Mouse (Mus musculus) intestine, embryonic 15.5 days (tissue): ENCODE results near the gene Man1c1. TPM values are rescaled to one million over a fixed set of nuclear protein-coding genes. Genes with fewer than 3 reads are reported as not detected.

Experiments
- ATAC-seq: fragments of 200-750 bp; cut with Nextera tagmentation; 2 replicates; pipeline ENCODE4 v1.8.0; 2017; ENCODE audit warnings: moderate TSS enrichment, moderate library complexity
- H3K27ac ChIP-seq: fragments of 300-500 bp; sonication (generic); 2 replicates; pipeline ENCODE4 v1.5.1; 2015; ENCODE audit warnings: mild to moderate bottlenecking, inconsistent platforms
- H3K27me3 ChIP-seq: fragments of 300-500 bp; sonication (generic); replicated peaks from 2 replicates; pipeline ENCODE4 v1.6.1; 2015; ENCODE audit warnings: inconsistent platforms
- H3K36me3 ChIP-seq: fragments of 300-500 bp; sonication (generic); 2 replicates; pipeline ENCODE4 v1.6.1; 2015; ENCODE audit warnings: inconsistent platforms
- H3K4me1 ChIP-seq: fragments of 300-500 bp; sonication (generic); replicated peaks from 2 replicates; pipeline ENCODE4 v1.6.1; 2015; ENCODE audit warnings: inconsistent platforms
- H3K4me2 ChIP-seq: fragments of 300-500 bp; sonication (generic); replicated peaks from 2 replicates; pipeline ENCODE4 v1.6.1; 2015; ENCODE audit warnings: mild to moderate bottlenecking, inconsistent platforms
- H3K4me3 ChIP-seq: fragments of 300-500 bp; sonication (generic); replicated peaks from 2 replicates; pipeline ENCODE4 v1.5.1; 2015; ENCODE audit warnings: inconsistent platforms
- H3K9ac ChIP-seq: fragments of 300-500 bp; sonication (generic); 2 replicates; pipeline ENCODE4 v1.6.1; 2015; ENCODE audit warnings: inconsistent platforms
- H3K9me3 ChIP-seq: fragments of 300-500 bp; sonication (generic); 2 replicates; pipeline ENCODE4 v1.6.1; 2016; ENCODE audit warnings: inconsistent platforms
- WGBS: fragments of 180-500 bp; shearing (Covaris S2); methylation state at CpG from one replicate; pipeline ENCODE4 v1.1.7; 2015; 5-methylcytosine and 5-hydroxymethylcytosine counted together
- polyA plus RNA-seq: library from polyadenylated mRNA; unstranded; fragments of >200 nt; fragmentation: Nextera tagmentation; extraction: Ambion mirVana; gene quantifications from 2 replicates; pipeline ENCODE4 v1.2.1, GENCODE M21; 2015

Gene Man1c1
- polyA plus RNA-seq, 1 experiment from 2014 or later, result 3.0 TPM

DNA sequence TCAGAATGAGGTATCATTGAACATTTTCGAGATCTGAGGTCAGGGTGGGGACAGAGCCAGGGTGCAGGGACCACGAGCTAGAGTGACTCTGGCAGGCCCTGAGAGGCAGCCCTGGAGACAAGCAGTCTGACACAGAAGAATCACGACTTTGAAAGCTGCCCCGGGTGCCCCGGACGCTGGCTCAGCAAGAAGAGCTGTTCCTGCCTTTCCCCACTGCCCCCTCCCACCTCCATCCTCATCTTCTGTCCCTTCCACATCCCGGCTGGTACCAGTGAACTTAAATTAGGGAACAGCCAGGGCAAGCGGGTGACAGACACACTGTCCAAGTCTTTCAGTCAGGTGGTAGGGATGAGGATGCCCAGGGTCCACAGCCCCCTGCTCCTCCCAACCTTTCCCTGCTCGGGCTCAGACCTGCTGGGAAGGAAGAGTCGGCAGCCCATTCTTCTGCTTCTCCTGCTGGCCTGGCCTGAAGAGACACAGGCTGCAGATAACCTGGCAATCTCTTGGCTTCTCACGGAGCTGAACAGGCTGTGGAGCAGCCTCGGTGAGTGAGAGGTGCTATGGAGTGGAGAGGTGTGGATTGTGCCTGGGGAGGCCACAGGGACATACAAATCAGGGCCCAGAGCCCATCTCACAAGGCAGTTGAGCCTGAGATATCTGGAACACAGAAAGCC, 35.6 kb downstream of the Man1c1 start:
- ATAC-seq, result no peak
- Histone ChIP-seq H3K4me3 (no peak overlapping the region), H3K27ac (no peak overlapping the region), H3K27me3 (no peaks in the 10 kb centered on the region), H3K9ac (no peak overlapping the region), H3K9me3 (no peaks in the 10 kb centered on the region), H3K4me1 (0 out of 2 replicates have a peak, but pooled peaks cover 2% of the 10 kb centered on the region), H3K4me2 (no peak overlapping the region), H3K36me3 (no peaks in the 10 kb centered on the region)
- 62% methylated on average over 12 of the region's 12 CpGs for WGBS

DNA sequence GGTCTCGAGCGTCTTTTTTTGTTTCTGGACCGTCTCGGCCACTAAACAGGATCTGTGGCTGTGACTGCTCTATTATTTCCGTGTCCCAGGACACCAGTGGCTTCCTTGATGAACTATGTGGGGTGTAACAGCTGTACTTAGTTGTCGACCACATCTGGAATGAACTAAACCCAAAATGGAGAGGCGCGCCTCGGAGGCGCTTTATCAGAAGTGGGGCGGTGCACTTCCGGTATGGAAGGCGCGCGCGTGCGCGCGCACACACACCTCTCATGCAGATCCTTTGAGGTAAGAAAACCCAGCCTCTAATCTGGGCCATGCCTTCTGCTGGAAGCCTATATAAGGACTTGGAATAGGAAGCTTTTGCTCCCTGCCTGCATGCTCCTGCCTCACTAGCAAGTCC, 37.7 kb downstream of the Man1c1 start:
- 90% methylated on average over 19 of the region's 19 CpGs for WGBS

GRCm38 (mm10) chr4:134663052-134663451, 41.0 kb downstream of the Man1c1 start:
- Histone ChIP-seq H3K9ac (0 out of 2 replicates have a peak overlapping the region, but pooled peaks have one; percentile 5), H3K27me3 (no peaks in the 10 kb centered on the region; the same call in 1 of the 2 replicates), H3K4me1 (peaks cover 17% of the 10 kb centered on the region; the same call in 1 of the 2 replicates), H3K9me3 (no peaks in the 10 kb centered on the region), H3K4me3 (no peak overlapping the region), H3K4me2 (no peak overlapping the region), H3K36me3 (no peaks in the 10 kb centered on the region), H3K27ac (no peak overlapping the region)
- WGBS, result 33% methylated on average over 10 of the region's 10 CpGs
- peak; percentile 51; the same call in 1 of the 2 replicates for ATAC-seq

More for the DNA sequence above, 37.7 kb downstream of the Man1c1 start:
- H3K9ac ChIP-seq, result no peak overlapping the region
- no peaks in the 10 kb centered on the region for H3K27me3 ChIP-seq
- H3K9me3 ChIP-seq, result no peaks in the 10 kb centered on the region
- no peak overlapping the region for H3K27ac ChIP-seq
- H3K36me3 ChIP-seq, result no peaks in the 10 kb centered on the region
- no peak for ATAC-seq
- no peak overlapping the region for H3K4me2 ChIP-seq
- H3K4me3 ChIP-seq, result no peak overlapping the region
- H3K4me1 ChIP-seq, result no peaks in the 10 kb centered on the region

DNA sequence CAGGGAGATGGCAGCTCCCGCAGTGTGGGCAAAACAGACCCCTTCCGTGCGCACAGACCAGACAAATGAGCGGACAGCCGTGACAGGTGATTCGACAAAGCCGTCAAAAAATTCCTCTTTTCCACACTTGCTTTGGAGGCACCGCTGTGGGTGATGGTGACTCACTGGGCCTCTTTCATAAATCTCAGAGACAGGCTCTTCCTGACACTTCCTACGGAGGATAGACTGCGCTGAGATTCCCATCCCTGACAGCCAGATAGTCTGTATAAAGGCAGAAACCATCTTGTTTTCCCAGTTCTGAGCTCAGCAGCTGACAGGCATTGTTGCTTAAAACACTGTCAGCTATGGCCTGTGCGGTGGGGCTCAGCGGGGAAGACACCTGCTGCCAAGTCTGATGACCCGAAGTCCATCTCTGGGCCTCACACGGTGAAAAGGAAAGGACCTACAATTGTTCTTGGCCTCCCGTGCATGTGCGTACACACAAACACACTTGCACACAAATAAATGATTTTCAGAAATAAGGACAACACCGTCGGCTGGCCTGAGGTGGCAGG, 43.4 kb downstream of the Man1c1 start:
- no peak for ATAC-seq
- H3K9me3 ChIP-seq, result no peaks in the 10 kb centered on the region
- peak overlapping the region; percentile 52; the same call in 1 of the 2 replicates for H3K4me2 ChIP-seq
- H3K4me1 ChIP-seq, result peaks cover 17% of the 10 kb centered on the region; the same call in 1 of the 2 replicates
- no peak overlapping the region for H3K27ac ChIP-seq
- H3K36me3 ChIP-seq, result no peaks in the 10 kb centered on the region
- H3K4me3 ChIP-seq, result no peak overlapping the region
- no peaks in the 10 kb centered on the region; the same call in 1 of the 2 replicates for H3K27me3 ChIP-seq
- no peak overlapping the region for H3K9ac ChIP-seq
- WGBS, result 57% methylated on average over 18 of the region's 18 CpGs

GRCm38 (mm10) chr4:134659354-134660301, 44.5 kb downstream of the Man1c1 start:
- Histone ChIP-seq H3K4me3 (no peak overlapping the region), H3K9ac (no peak overlapping the region)

DNA sequence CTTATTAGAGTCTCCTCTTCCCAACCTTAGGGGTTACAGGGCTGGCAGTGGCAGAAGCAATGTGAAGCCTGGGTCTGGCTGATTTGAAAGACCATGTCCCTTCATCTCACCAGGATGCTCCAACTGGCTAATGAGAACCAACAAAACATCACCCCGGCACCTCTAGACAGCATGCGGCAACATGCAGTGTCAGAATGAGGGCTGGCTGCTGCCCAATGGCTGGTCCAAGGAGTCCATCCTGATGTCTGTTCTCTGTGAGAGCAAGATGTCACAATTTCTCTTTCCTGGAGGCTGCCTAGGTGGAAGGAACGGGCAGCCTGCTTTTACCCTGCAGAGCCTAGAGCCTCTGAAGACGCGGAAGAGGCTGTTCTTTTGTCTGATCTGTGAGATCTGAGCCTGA, 46.6 kb downstream of the Man1c1 start:
- ATAC-seq, result no peak
- peaks cover 17% of the 10 kb centered on the region; the same call in 1 of the 2 replicates for H3K4me1 ChIP-seq
- H3K27me3 ChIP-seq, result no peaks in the 10 kb centered on the region; the same call in 1 of the 2 replicates
- H3K4me3 ChIP-seq, result no peak overlapping the region
- H3K9ac ChIP-seq, result no peak overlapping the region
- no peak overlapping the region for H3K4me2 ChIP-seq
- H3K36me3 ChIP-seq, result no peaks in the 10 kb centered on the region
- no peaks in the 10 kb centered on the region for H3K9me3 ChIP-seq
- 79% methylated on average over 5 of the region's 5 CpGs for WGBS
- no peak overlapping the region for H3K27ac ChIP-seq

More at GRCm38 (mm10) chr4:134659354-134660301, 44.5 kb downstream of the Man1c1 start:
- no peak overlapping the region for H3K27ac ChIP-seq
- H3K4me1 ChIP-seq, result peaks cover 17% of the 10 kb centered on the region; the same call in 1 of the 2 replicates
- no peaks in the 10 kb centered on the region for H3K9me3 ChIP-seq
- H3K27me3 ChIP-seq, result no peaks in the 10 kb centered on the region; the same call in 1 of the 2 replicates
- no peak for ATAC-seq
- WGBS, result 21% methylated on average over 27 of the region's 27 CpGs
- H3K4me2 ChIP-seq, result peak overlapping the region; percentile 52
- no peaks in the 10 kb centered on the region for H3K36me3 ChIP-seq

DNA sequence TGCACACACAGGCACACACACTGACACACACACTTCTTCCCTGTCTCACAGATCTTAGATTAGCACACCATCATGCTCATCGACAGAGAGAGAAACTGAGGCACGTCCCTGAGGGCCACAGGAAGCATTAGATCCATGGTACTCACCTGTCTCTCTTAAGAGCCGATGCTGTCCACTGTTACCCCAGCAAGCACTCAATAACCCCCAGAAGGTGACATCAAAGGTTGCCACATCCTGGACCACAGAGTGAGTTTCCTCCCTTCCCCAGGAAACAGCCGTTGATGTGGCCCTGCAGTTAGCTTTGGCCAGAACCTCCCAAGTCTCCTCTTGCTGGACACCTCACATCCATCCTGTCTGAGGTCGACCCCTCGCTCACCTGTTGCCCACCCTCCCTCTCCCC, 49.7 kb downstream of the Man1c1 start:
- Histone ChIP-seq H3K9me3 (no peaks in the 10 kb centered on the region), H3K4me2 (no peak overlapping the region), H3K36me3 (no peaks in the 10 kb centered on the region), H3K9ac (no peak overlapping the region), H3K27me3 (no peaks in the 10 kb centered on the region), H3K4me3 (no peak overlapping the region), H3K27ac (no peak overlapping the region), H3K4me1 (peaks cover 2% of the 10 kb centered on the region; the same call in 1 of the 2 replicates)
- no peak for ATAC-seq
- WGBS, result 73% methylated on average over 6 of the region's 6 CpGs

DNA sequence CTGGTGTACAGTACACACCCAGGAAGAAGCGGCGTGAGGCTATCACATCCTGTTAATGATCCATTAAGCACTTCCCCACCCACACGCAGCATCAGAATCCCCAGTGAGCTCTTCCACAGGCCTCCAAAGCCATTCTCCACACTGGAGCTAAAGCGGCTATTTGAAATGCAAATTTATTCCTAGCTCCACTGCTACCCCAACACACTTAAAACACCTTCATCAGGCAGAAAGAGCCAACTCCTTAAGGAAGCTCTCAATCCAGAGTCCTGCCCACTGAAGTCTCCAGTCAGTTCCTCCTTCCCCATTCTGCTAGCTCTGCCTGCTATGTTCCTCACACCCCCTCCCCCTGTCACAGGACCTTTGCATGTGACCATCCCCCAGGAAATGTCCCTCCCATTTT, 51.4 kb downstream of the Man1c1 start:
- no peak for ATAC-seq
- no peak overlapping the region for H3K9ac ChIP-seq

GRCm38 (mm10) chr4:134652151-134652550, 51.9 kb downstream of the Man1c1 start:
- no peak for ATAC-seq

More for the DNA sequence above, 51.4 kb downstream of the Man1c1 start:
- Histone ChIP-seq H3K4me3 (no peak overlapping the region), H3K4me1 (no peaks in the 10 kb centered on the region), H3K9me3 (no peaks in the 10 kb centered on the region), H3K36me3 (no peaks in the 10 kb centered on the region), H3K27ac (no peak overlapping the region), H3K4me2 (no peak overlapping the region), H3K27me3 (no peaks in the 10 kb centered on the region)
- WGBS, result 81% methylated on average over 4 of the region's 4 CpGs

DNA sequence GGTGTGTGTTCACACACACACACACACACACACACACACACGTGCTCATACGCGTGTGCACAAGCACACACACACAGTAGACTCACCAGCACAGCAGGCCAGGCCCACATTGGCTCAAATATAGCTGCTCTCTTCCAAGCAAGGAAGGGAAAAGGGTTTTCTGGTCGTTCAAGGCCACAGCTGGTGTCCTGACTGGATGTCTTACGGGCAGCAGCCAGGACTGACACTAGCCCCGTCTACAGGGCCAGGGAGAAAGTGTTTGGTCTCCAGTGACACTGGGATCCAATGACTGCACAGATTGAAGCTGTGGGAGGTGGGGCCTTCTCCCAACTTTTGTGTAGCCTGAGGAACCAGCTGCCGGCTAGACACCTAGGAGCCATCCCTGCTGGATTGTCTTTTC, 52.7 kb downstream of the Man1c1 start:
- Histone ChIP-seq H3K4me2 (no peak overlapping the region), H3K9me3 (no peaks in the 10 kb centered on the region), H3K4me3 (no peak overlapping the region), H3K27me3 (no peaks in the 10 kb centered on the region), H3K36me3 (no peaks in the 10 kb centered on the region), H3K27ac (no peak overlapping the region), H3K9ac (no peak overlapping the region), H3K4me1 (no peaks in the 10 kb centered on the region)
- 71% methylated on average over 7 of the region's 7 CpGs for WGBS
- ATAC-seq, result no peak

More at GRCm38 (mm10) chr4:134652151-134652550, 51.9 kb downstream of the Man1c1 start:
- Histone ChIP-seq H3K27ac (no peak overlapping the region), H3K4me2 (no peak overlapping the region), H3K9ac (no peak overlapping the region), H3K36me3 (no peaks in the 10 kb centered on the region), H3K4me1 (no peaks in the 10 kb centered on the region), H3K4me3 (no peak overlapping the region), H3K27me3 (no peaks in the 10 kb centered on the region), H3K9me3 (no peaks in the 10 kb centered on the region)
- WGBS, result 50% methylated on average over 2 of the region's 2 CpGs

- Histone ChIP-seq H3K4me3 (no peak overlapping the region), H3K4me2 (no peak overlapping the region)
- WGBS, result 85% methylated on average over 21 of the region's 21 CpGs
Measured at GRCm38 (mm10) chr4:134645042-134645948, 58.8 kb downstream of the Man1c1 start.

More at GRCm38 (mm10) chr4:134645042-134645948, 58.8 kb downstream of the Man1c1 start:
- no peak overlapping the region for H3K9ac ChIP-seq
- 0 out of 2 replicates have a peak, but pooled peaks cover 4% of the 10 kb centered on the region for H3K4me1 ChIP-seq
- no peaks in the 10 kb centered on the region for H3K9me3 ChIP-seq
- H3K27ac ChIP-seq, result no peak overlapping the region
- no peaks in the 10 kb centered on the region for H3K36me3 ChIP-seq
- H3K27me3 ChIP-seq, result no peaks in the 10 kb centered on the region
- ATAC-seq, result no peak
